Mouse (Mus musculus) liver, embryonic 11.5 days (tissue): ENCODE measurements around the gene Acot11. TPM values are rescaled to one million over a fixed set of nuclear protein-coding genes. Genes with fewer than 3 reads are reported as not detected.

Source experiments
- ATAC-seq: fragments of 200-750 bp; cut with Nextera tagmentation; replicated peaks from 2 replicates; pipeline ENCODE4 v1.8.0; 2017; ENCODE audit warnings: moderate number of reproducible peaks, mild to moderate bottlenecking, moderate TSS enrichment, moderate library complexity; ENCODE audit not compliant: low FRiP score
- DNase-seq: peaks from one replicate; pipeline ENCODE4 v3.0.0-alpha.2; 2017; ENCODE audit warnings: low spot score
- H3K27ac ChIP-seq: fragments of 300-500 bp; sonication (generic); 2 replicates; pipeline ENCODE4 v1.5.1; 2014; ENCODE audit warnings: mild to moderate bottlenecking, low read depth, low read length, control low read depth
- H3K27me3 ChIP-seq: fragments of 300-500 bp; sonication (generic); replicated peaks from 2 replicates; pipeline ENCODE4 v1.6.1; 2014; ENCODE audit warnings: low read length, mixed read lengths; ENCODE audit not compliant: control insufficient read depth, insufficient read depth
- H3K36me3 ChIP-seq: fragments of 300-500 bp; sonication (generic); 2 replicates; pipeline ENCODE4 v1.6.1; 2014; ENCODE audit warnings: mild to moderate bottlenecking, low read length, moderate library complexity, mixed read lengths; ENCODE audit not compliant: control insufficient read depth, insufficient read depth
- H3K4me1 ChIP-seq: fragments of 300-500 bp; sonication (generic); replicated peaks from 2 replicates; pipeline ENCODE4 v1.6.1; 2014; ENCODE audit warnings: low read length, mixed read lengths; ENCODE audit not compliant: control insufficient read depth, insufficient read depth
- H3K4me2 ChIP-seq: fragments of 300-500 bp; sonication (generic); 2 replicates; pipeline ENCODE4 v1.6.1; 2014; ENCODE audit warnings: mild to moderate bottlenecking, control low read depth, moderate library complexity
- H3K4me3 ChIP-seq: fragments of 300-500 bp; sonication (generic); 2 replicates; pipeline ENCODE4 v1.5.1; 2014; ENCODE audit warnings: low read depth, low read length, control low read depth
- H3K9ac ChIP-seq: fragments of 300-500 bp; sonication (generic); 2 replicates; pipeline ENCODE4 v1.6.1; 2014; ENCODE audit warnings: low read depth, low read length, control low read depth
- H3K9me3 ChIP-seq: fragments of 300-500 bp; sonication (generic); 2 replicates; pipeline ENCODE4 v1.6.1; 2016; ENCODE audit warnings: low read length, inconsistent platforms, mixed read lengths; ENCODE audit not compliant: control insufficient read depth
- WGBS: fragments of 180-500 bp; shearing (Covaris S2); extraction: QIAGEN DNeasy Blood & Tissue Kit; methylation state at CpG from one replicate; pipeline ENCODE4 v1.1.7; 2014; 5-methylcytosine and 5-hydroxymethylcytosine counted together
- polyA plus RNA-seq: library from polyadenylated mRNA; unstranded; fragments of >200 nt; fragmentation: Nextera tagmentation; extraction: Ambion mirVana; gene quantifications from 2 replicates; pipeline ENCODE4 v1.2.1, GENCODE M21; 2014

Acot11 gene
- polyA plus RNA-seq, result 2.9 and 3.9 TPM in 2 replicates

DNA sequence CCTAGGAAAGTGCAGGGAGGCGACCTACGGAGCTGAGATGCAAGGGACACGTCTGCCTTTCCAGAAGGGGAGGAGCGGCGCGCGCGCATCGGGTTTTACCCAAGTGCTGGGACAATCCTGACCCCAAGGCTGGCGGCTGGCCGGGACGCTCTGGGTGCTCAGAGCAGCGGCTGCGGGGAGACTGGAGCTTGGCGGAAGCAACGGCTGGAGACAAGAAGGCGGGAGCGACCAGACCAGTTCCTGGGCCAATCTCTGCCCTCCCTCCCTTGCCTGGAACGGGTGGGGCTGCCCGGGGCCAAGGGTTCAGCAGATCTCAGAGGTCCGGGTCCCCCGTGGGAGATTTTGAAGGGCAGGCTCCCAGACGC lies at the start of gene Acot11:
Gene Acot11, minus strand, starts transcription at position 89 of the 365 bp plus-strand sequence.
- H3K27ac ChIP-seq, result peak within 1 kb of the TSS; percentile 75
- WGBS, result 2% methylated on average over 23 of the region's 23 CpGs
- no peaks in the 10 kb centered on the region for H3K27me3 ChIP-seq
- H3K4me3 ChIP-seq, result peak within 1 kb of the TSS; percentile 50
- H3K4me2 ChIP-seq, result peak within 1 kb of the TSS; percentile 94
- no peaks in the 10 kb centered on the region for H3K9me3 ChIP-seq
- no peaks in the 10 kb centered on the region for H3K36me3 ChIP-seq
- ATAC-seq (peak; percentile 50), DNase-seq (no peak)
- H3K4me1 ChIP-seq, result peaks cover 27% of the 10 kb centered on the region
- peak within 1 kb of the TSS; percentile 64 for H3K9ac ChIP-seq

DNA sequence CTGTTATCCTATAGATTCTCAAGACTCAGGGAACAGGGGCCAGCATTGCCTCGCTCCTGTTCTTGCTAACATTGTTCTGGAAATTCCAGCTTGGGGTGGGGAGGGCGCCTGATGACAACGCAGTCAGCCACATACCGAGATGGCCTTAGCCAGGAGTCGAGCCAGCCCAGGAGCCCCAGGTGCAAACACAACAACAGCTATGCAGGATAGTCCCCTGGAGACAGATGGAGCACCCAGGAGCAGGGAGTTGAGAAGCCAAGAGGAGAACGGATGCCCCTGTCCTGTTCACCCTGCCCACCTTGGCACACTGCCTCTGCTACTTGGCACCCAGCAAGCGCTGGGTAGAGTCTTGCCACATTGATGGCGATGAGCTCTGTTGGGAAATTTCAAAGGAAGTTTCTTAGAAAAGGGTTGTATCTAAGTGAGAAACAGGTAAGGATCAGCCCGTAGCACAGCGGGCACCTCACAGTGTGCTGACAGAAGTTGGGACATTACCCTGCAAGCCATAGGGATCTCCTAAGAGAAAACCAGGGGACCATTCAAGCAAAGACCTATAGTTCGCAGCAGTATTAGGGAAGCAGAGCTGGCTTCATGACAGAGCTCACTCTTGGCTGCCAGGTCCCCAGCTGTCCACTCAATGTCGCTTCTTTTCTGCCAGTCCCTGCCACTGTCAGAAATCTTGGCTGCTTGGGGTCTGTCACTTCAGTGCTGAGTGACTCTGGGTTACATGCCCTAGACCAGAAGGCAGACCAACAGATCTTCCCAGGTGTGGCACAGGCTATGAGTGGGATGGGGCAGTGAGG lies 43.7 kb upstream of the Acot11 start:
- H3K36me3 ChIP-seq, result no peaks in the 10 kb centered on the region
- no peak overlapping the region for H3K4me3 ChIP-seq
- H3K9me3 ChIP-seq, result no peaks in the 10 kb centered on the region
- peak overlapping the region; percentile 59; the same call in 1 of the 2 replicates for H3K27ac ChIP-seq
- WGBS, result 59% methylated on average over 12 of the region's 12 CpGs
- peaks cover 24% of the 10 kb centered on the region for H3K4me1 ChIP-seq
- H3K4me2 ChIP-seq, result peak overlapping the region; percentile 28; the same call in 1 of the 2 replicates
- H3K27me3 ChIP-seq, result no peaks in the 10 kb centered on the region
- H3K9ac ChIP-seq, result no peak overlapping the region
- ATAC-seq (no peak), DNase-seq (no peak)

DNA sequence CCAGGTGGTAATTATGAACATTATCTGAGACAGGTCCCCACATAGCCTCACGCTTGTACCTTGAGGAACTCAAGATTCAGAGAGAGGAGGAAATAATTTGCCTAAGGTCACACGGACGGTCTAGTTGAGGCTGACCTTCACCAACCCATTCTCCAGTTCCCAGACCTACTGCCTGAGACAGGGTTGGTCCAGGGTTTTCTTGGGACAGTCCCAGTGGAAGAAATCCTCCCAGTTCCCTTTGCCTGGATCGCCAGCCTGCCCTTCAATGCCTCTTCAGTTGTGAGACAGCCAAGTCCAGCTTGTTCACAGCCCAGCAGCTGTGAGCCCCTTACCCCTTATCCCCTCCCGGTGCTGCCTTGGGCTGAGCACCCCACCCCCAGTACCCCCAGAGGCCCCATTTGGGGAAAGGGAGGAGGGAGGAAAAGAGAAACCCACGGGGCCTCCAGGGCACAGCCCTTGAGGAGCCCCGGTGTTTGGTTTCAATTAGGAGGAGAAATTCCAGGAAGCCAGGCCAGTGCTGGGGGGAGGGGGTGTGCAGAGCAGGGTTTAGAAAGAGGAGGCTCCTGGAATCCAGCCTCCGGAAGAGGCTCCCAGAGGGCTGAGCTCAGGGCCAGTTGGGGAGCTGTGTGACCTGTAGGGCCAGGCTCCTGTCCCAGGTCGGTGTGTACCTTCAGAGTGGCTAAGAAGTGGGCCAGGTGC lies 42.9 kb upstream of the Acot11 start:
- peak overlapping the region; percentile 28; the same call in 1 of the 2 replicates for H3K4me2 ChIP-seq
- H3K4me1 ChIP-seq, result peaks cover 23% of the 10 kb centered on the region
- H3K4me3 ChIP-seq, result no peak overlapping the region
- H3K9me3 ChIP-seq, result no peaks in the 10 kb centered on the region
- WGBS, result 21% methylated on average over 9 of the region's 9 CpGs
- no peaks in the 10 kb centered on the region for H3K36me3 ChIP-seq
- peak overlapping the region; percentile 59; the same call in 1 of the 2 replicates for H3K27ac ChIP-seq
- H3K9ac ChIP-seq, result no peak overlapping the region; the same call in 1 of the 2 replicates
- ATAC-seq, result peak; percentile 67
- H3K27me3 ChIP-seq, result no peaks in the 10 kb centered on the region
- no peak for DNase-seq

DNA sequence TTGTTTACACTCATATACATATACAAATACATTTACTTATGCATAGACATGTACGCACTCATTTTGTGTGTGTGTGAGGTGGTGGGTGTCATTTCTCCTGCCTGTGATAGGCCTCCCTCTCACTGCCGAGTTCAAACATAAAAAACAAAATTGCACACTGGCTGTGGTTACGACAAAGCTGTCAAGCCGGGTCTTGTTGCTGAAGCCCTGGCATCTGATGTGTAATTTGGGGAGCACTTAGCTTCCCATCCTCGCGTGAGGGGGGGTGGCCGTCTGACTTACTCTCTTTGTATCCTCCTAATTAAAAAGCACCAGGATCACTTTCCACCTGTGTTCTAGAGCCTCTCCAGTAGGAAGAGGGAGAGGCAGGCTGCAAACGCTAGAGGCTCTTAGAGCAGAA lies 37.8 kb upstream of the Acot11 start:
- Histone ChIP-seq H3K27ac (no peak overlapping the region; the same call in 1 of the 2 replicates), H3K4me2 (no peak overlapping the region), H3K9me3 (no peaks in the 10 kb centered on the region), H3K4me3 (no peak overlapping the region), H3K36me3 (no peaks in the 10 kb centered on the region), H3K4me1 (peaks cover 43% of the 10 kb centered on the region), H3K27me3 (no peaks in the 10 kb centered on the region), H3K9ac (no peak overlapping the region)
- no peak for ATAC-seq
- WGBS, result 71% methylated on average over 8 of the region's 8 CpGs
- no peak for DNase-seq

DNA sequence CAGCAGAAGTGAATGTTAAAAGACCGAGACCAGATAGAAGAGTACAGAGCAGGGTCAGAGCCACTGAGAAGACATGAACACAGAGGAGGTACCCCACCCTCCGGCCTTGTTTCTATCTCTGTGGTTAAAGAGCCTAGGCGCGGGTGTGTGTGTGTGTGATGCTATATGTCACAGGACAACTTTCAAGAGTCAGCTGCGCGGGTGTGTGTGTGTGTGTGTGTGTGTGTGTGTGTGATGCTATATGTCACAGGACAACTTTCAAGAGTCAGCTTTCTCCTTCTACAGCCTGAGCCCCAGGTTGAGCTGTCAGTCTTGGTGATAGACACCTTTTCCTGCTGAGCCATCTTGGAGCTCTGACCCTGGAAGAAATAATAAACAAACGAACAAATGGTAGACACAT lies 37.1 kb upstream of the Acot11 start:
- no peak for ATAC-seq
- H3K9ac ChIP-seq, result 0 out of 2 replicates have a peak overlapping the region, but pooled peaks have one; percentile 37
- WGBS, result 34% methylated on average over 7 of the region's 7 CpGs

DNA sequence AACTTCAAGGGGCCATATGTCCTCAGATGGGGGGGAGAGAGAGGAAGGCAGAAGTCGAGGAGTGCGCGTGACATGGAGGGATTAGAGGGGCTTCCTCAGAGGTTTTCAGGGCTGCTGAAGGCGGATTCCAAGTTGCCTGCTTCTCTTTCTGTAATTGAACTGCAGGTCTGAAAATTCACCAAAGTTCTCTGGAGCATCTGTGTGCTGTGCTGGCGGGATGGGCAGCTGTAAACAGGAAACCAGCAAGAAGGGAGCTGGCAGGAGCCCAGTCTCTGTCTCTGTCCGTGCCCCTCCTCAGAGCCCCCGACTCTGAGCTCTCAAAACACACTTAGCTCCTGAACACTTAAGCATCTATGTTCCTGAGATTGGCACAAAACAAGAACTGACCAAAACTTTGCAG lies 36.5 kb upstream of the Acot11 start:
- Histone ChIP-seq H3K9ac (0 out of 2 replicates have a peak overlapping the region, but pooled peaks have one; percentile 37), H3K27me3 (no peaks in the 10 kb centered on the region), H3K4me2 (no peak overlapping the region), H3K9me3 (no peaks in the 10 kb centered on the region), H3K4me1 (peaks cover 44% of the 10 kb centered on the region), H3K36me3 (no peaks in the 10 kb centered on the region), H3K4me3 (no peak overlapping the region), H3K27ac (peak overlapping the region; percentile 93)
- 29% methylated on average over 7 of the region's 7 CpGs for WGBS
- no peak for ATAC-seq
- DNase-seq, result no peak

More for the DNA sequence above, 37.1 kb upstream of the Acot11 start:
- Histone ChIP-seq H3K9me3 (no peaks in the 10 kb centered on the region), H3K27ac (peak overlapping the region; percentile 93), H3K4me3 (no peak overlapping the region), H3K4me2 (no peak overlapping the region), H3K27me3 (no peaks in the 10 kb centered on the region), H3K4me1 (peaks cover 44% of the 10 kb centered on the region), H3K36me3 (no peaks in the 10 kb centered on the region)
- DNase-seq, result no peak

DNA sequence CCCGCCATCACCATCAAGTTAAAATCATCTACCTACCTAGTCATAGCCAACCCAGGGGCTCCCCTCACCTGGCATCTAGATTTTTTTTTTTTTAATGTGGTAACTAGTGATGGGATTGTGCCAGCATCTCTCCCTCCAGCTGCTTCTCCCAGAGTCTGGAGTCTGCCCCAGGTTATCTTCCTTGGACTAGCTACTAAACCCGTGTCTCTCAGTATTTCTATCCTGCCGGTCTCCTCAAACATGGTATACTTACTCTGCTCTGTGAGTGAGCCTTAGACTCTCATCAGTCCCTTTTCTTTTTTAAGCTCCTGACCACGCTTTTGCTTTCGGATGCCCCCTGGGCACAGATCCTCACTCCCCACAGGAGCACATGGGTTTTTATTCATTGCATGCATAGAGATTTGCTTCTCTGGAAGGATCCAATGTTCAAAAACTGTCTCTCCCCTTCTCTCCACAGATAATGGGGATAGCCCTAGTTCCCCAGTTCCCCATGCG lies 35.9 kb upstream of the Acot11 start:
- peaks cover 44% of the 10 kb centered on the region for H3K4me1 ChIP-seq
- H3K9ac ChIP-seq, result peak overlapping the region; percentile 86; the same call in 1 of the 2 replicates
- no peaks in the 10 kb centered on the region for H3K27me3 ChIP-seq
- WGBS, result 41% methylated on average over 6 of the region's 6 CpGs
- ATAC-seq (no peak), DNase-seq (no peak)
- H3K36me3 ChIP-seq, result no peaks in the 10 kb centered on the region
- no peaks in the 10 kb centered on the region for H3K9me3 ChIP-seq
- peak overlapping the region; percentile 73 for H3K4me3 ChIP-seq
- peak overlapping the region; percentile 93; the same call in 1 of the 2 replicates for H3K27ac ChIP-seq
- H3K4me2 ChIP-seq, result peak overlapping the region; percentile 100

DNA sequence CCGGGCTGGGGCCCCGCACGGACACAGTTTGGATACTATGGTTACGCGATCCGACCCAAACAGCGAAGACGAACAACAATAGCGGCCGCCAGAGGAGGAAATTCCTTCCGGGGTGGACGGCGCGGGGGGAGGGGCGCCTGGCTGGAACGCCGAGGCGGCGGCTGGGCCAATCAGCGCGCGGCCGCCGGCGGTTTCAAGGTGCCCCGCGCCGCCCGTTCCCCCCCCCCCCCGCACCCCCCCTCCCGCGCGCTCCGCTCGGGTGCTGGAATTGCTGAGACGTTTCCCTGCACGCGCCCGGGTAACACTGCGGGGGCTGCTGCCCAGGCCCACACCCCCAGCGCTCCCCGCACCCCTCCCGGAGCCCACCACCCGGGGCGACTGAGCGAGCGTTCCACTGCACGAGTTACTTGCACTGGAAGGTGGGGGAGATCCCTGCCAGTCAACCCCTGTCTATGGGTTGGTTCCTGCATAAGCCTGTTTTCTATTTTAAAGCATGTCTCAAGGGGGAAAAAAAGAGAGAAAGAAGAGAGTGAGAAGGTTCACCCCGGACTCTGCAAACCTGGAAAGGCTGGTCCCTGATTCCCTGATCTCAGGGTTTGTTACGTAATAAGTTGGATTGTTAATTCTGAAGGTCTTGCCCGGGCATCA lies 35.3 kb upstream of the Acot11 start:
- Histone ChIP-seq H3K27me3 (no peaks in the 10 kb centered on the region), H3K4me3 (peak overlapping the region; percentile 73), H3K36me3 (no peaks in the 10 kb centered on the region), H3K27ac (peak overlapping the region; percentile 93), H3K4me2 (peak overlapping the region; percentile 100), H3K9me3 (no peaks in the 10 kb centered on the region), H3K4me1 (peaks cover 44% of the 10 kb centered on the region), H3K9ac (peak overlapping the region; percentile 86)
- peak; percentile 66 for ATAC-seq
- 1% methylated on average over 42 of the region's 51 CpGs for WGBS
- DNase-seq, result peak; percentile 93
